8 mouse cellular contexts compared by ENCODE assay signal in the genomic region with DNA sequence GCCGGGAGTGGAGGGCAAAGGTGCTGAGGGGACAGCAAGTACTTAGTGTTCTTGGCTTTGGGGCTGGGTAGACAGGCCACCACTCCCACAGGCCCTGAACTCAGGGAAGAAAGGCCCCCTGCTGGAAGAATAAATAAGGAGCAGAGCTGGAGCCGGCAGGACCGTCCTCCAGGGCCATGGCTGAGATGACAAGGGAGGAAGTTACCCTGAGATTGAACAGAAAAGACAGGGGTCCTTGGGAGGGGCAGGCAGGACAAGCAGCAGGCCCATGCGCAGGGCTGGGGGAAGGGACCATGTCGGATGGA. TPM values are rescaled to one million over a fixed set of nuclear protein-coding genes. Genes with fewer than 3 reads are reported as not detected.
A peak's percentile ranks its signal among the peaks of the same experiment; 100 is the strongest.
DNase-seq lines count a peak whose midpoint lies in the region; ATAC-seq and TF ChIP-seq lines count a peak whose summit lies in the region.

No protein-coding gene starts in this region.

- no peak for ATAC-seq in erythroblast, adult 5-6 weeks (replicated peaks; ENCODE audit: low FRiP score, poor library complexity, severe bottlenecking)

- no peak for TF ChIP-seq EP300 in heart, adult 2 months (IDR thresholded peaks at IDR 0.05; ENCODE audit: insufficient read depth, low read depth, low read length)

- TF ChIP-seq CTCF in heart, adult 2 months (IDR thresholded peaks at IDR 0.05), result peak; percentile 60
- peak; percentile 46; the same call in 1 of the 2 replicates for TF ChIP-seq CTCF in brain, embryonic 14.5 days (IDR thresholded peaks at IDR 0.05; ENCODE audit: borderline replicate concordance, extremely low read depth, insufficient read depth, insufficient read length)

- TF ChIP-seq POLR2A in heart, adult 2 months (IDR thresholded peaks at IDR 0.05; ENCODE audit: insufficient read depth, low read depth, low read length), result no peak
- TF ChIP-seq POLR2A in brain, embryonic 14.5 days (IDR thresholded peaks at IDR 0.05; ENCODE audit: borderline replicate concordance, extremely low read depth, insufficient read depth, insufficient read length, poor library complexity, severe bottlenecking), result no peak

- intact Hi-C loops in heart, adult 2 months (cut with DNase I), result no loop called here
- intact Hi-C loops in heart, postnatal 25 days (cut with DNase I), result loop anchor here (5.0 kb wide), 2 partner anchors 189 to 259 kb away; a partner anchor contains a TSS

- H3K27ac ChIP-seq in heart, adult 2 months, result no peak overlapping the region

- H3K27me3 ChIP-seq in heart, adult 2 months (ENCODE audit: control insufficient read depth, insufficient read depth, low read length), result no peaks in the 10 kb centered on the region

- no peaks in the 10 kb centered on the region for H3K79me2 ChIP-seq in heart, adult 2 months (replicated peaks; ENCODE audit: control insufficient read depth, insufficient read depth, low read length)

- DNase-seq in heart, adult 2 months, result no peak
- DNase-seq in heart, postnatal 25 days (ENCODE audit: low spot score), result no peak
- no peak for DNase-seq in brain, embryonic 14.5 days (ENCODE audit: low read depth)
- DNase-seq in kidney, adult 18-20 months, result peak; percentile 63
- DNase-seq in lung, postnatal 14 days, result peak; percentile 55
- DNase-seq in Muller cell, postnatal 12 days (ENCODE audit: inconsistent ontology term), result no peak
- DNase-seq in right cerebral cortex, postnatal 14 days, result no peak

- H3K36me3 ChIP-seq in heart, adult 2 months (ENCODE audit: control insufficient read depth, insufficient read depth, low read length), result no peaks in the 10 kb centered on the region

- H3K4me3 ChIP-seq in heart, adult 2 months, result no peak overlapping the region

- 14% methylated on average over 5 of the region's 5 CpGs for WGBS in heart, adult 2 months

- no peak overlapping the region for H3K9ac ChIP-seq in heart, adult 2 months (ENCODE audit: low read depth, low read length)

- peaks cover 6% of the 10 kb centered on the region for H3K4me1 ChIP-seq in heart, adult 2 months (ENCODE audit: control insufficient read depth, insufficient read depth, low read length)

RNA-seq across cellular contexts. Expression of a gene that starts 1.4 kb away (rescaled TPM):
- 100 to 1,000 TPM; 173 to 195 TPM for total RNA-seq in heart, adult 2 months (2021)
- 221 and 231 TPM in 2 replicates for polyA plus RNA-seq in heart, adult 2 months (2012; rRNA removed)
- 100 to 1,000 TPM; 178 to 189 TPM for total RNA-seq in heart, postnatal 25 days (2021)
- 195 and 205 TPM in 2 replicates for polyA plus RNA-seq in brain, embryonic 14.5 days (2012; rRNA removed)
- total RNA-seq in erythroblast, adult 5-6 weeks (2015; ENCODE audit: low replicate concordance), result 14.4 and 23.6 TPM in 2 replicates
- total RNA-seq in erythroblast, adult 5-6 weeks (2017; ENCODE audit: low replicate concordance), result 19.4 and 22.9 TPM in 2 replicates

RNA-seq across cellular contexts. Expression of a gene that starts 9.9 kb away (rescaled TPM):
- total RNA-seq in heart, adult 2 months (2021), result not detected
- 0.53 and 0.70 TPM in 2 replicates for polyA plus RNA-seq in heart, adult 2 months (2012; rRNA removed)
- under 1 TPM in 1 of 2 experiments, not detected in 1; 0.18 TPM for total RNA-seq in heart, postnatal 25 days (2021)
- polyA plus RNA-seq in brain, embryonic 14.5 days (2012; rRNA removed), result 467 and 494 TPM in 2 replicates
- not detected in 2 replicates for total RNA-seq in erythroblast, adult 5-6 weeks (2015; ENCODE audit: low replicate concordance)
- not detected in 2 replicates for total RNA-seq in erythroblast, adult 5-6 weeks (2017; ENCODE audit: low replicate concordance)

RNA-seq across cellular contexts. Expression of a gene that starts 10.1 kb away (rescaled TPM):
- 10 to 100 TPM; 49.0 to 50.6 TPM for total RNA-seq in heart, adult 2 months (2021)
- polyA plus RNA-seq in heart, adult 2 months (2012; rRNA removed), result 56.7 and 57.4 TPM in 2 replicates
- 10 to 100 TPM; 47.1 to 53.0 TPM for total RNA-seq in heart, postnatal 25 days (2021)
- 117 and 134 TPM in 2 replicates for polyA plus RNA-seq in brain, embryonic 14.5 days (2012; rRNA removed)
- 4.2 TPM in 1 of 2 replicates, not detected in the other for total RNA-seq in erythroblast, adult 5-6 weeks (2015; ENCODE audit: low replicate concordance)
- 1.4 TPM in 1 of 2 replicates, not detected in the other for total RNA-seq in erythroblast, adult 5-6 weeks (2017; ENCODE audit: low replicate concordance)

RNA-seq across cellular contexts. Expression of a gene that starts 19.9 kb away (rescaled TPM):
- total RNA-seq in heart, adult 2 months (2021), result 100 to 1,000 TPM in 1 of 2 experiments, 10 to 100 TPM in 1; 90.8 to 108 TPM
- polyA plus RNA-seq in heart, adult 2 months (2012; rRNA removed), result 242 and 247 TPM in 2 replicates
- 10 to 100 TPM; 91.5 to 92.6 TPM for total RNA-seq in heart, postnatal 25 days (2021)
- polyA plus RNA-seq in brain, embryonic 14.5 days (2012; rRNA removed), result 62.8 and 63.2 TPM in 2 replicates
- 6.3 and 7.1 TPM in 2 replicates for total RNA-seq in erythroblast, adult 5-6 weeks (2015; ENCODE audit: low replicate concordance)
- 1.9 and 2.5 TPM in 2 replicates for total RNA-seq in erythroblast, adult 5-6 weeks (2017; ENCODE audit: low replicate concordance)

RNA-seq across cellular contexts. Expression of a gene that starts 22.9 kb away (rescaled TPM):
- total RNA-seq in heart, adult 2 months (2021), result 1 to 10 TPM; 2.6 to 2.8 TPM
- 1.9 and 3.3 TPM in 2 replicates for polyA plus RNA-seq in heart, adult 2 months (2012; rRNA removed)
- 1 to 10 TPM; 4.0 to 4.8 TPM for total RNA-seq in heart, postnatal 25 days (2021)
- 6.8 and 10.7 TPM in 2 replicates for polyA plus RNA-seq in brain, embryonic 14.5 days (2012; rRNA removed)
- not detected in 2 replicates for total RNA-seq in erythroblast, adult 5-6 weeks (2015; ENCODE audit: low replicate concordance)
- total RNA-seq in erythroblast, adult 5-6 weeks (2017; ENCODE audit: low replicate concordance), result not detected in 2 replicates

Comparison
In these comparisons a context has a peak if more than half of its experiments do, and no peak if none do; other contexts are left out.
1. DNase-seq: peak in kidney, adult 18-20 months (single experiment) and lung, postnatal 14 days (single experiment); none in heart, adult 2 months (0 of 2), heart, postnatal 25 days (single experiment), brain, embryonic 14.5 days (single experiment), Muller cell, postnatal 12 days (single experiment) and right cerebral cortex, postnatal 14 days (single experiment).
2. RNA of a gene that starts 1.4 kb away (total RNA-seq): 173 to 195 TPM in heart, adult 2 months and 178 to 189 TPM in heart, postnatal 25 days; 14.4 to 23.6 TPM in erythroblast, adult 5-6 weeks; every median in the first group is over 4 times any median in the second.
3. RNA of a gene that starts 10.1 kb away (total RNA-seq): 47.1 to 53.0 TPM in heart, postnatal 25 days and 49.0 to 50.6 TPM in heart, adult 2 months; 1.4 to 4.2 TPM in erythroblast, adult 5-6 weeks; every median in the first group is over 4 times any median in the second.